Mouse (Mus musculus) E14TG2a.4 (cell line): Measurements from ENCODE around the gene Angptl1.

Experiments used
- CTCF ChIP-seq: conservative IDR thresholded peaks from 2 replicates; pipeline ENCODE4 v1.5.1; 2014; ENCODE audit warnings: low read length
- NANOG ChIP-seq: IDR thresholded peaks from 2 replicates; pipeline ENCODE4 v1.6.1; 2014; ENCODE audit warnings: borderline replicate concordance, low read length, mixed read lengths

DNA sequence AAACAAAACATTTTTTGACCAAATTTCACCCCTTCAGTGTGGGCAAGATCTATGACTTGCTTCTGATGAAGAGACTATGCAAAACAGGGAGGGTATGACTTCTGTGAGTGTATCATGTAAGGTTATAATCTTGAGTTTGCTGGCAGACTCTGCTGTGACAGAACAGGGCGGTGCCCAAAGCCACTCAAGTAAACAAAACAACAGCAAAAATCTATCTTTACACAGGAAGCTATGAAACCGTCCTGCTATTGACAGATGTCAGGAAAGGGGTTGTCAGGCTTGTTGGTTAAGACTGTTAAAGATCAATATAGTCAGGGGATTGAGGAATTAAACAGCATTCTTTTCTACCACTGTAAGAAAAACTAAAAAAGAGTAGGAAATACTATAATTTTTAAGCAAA lies 67.3 kb downstream of the Angptl1 start:
- TF ChIP-seq CTCF (no peak), NANOG (no peak)
